Mouse (Mus musculus) liver, embryonic 14.5 days (tissue): Measurements from ENCODE around the gene Rbms1. TPM values are rescaled to one million over a fixed set of nuclear protein-coding genes. Genes with fewer than 3 reads are reported as not detected.

Experiments used
- ATAC-seq: fragments of 200-750 bp; cut with Nextera tagmentation; 2 replicates; pipeline ENCODE4 v1.8.0; 2017; ENCODE audit warnings: moderate number of reproducible peaks, mild to moderate bottlenecking, moderate library complexity; ENCODE audit not compliant: insufficient read depth
- DNase-seq, 3 experiments: peaks; one replicate each; pipeline ENCODE4 v3.0.0-alpha.2; 2012 to 2013; ENCODE audit warnings: low read depth in 3 of 3, low spot score in 3 of 3
- H3K27ac ChIP-seq: fragments of 300-500 bp; sonication (generic); 2 replicates; pipeline ENCODE4 v1.5.1; 2014; ENCODE audit warnings: moderate library complexity, mild to moderate bottlenecking, control low read depth, inconsistent platforms
- H3K27me3 ChIP-seq: fragments of 300-500 bp; sonication (generic); 2 replicates; pipeline ENCODE4 v1.6.1; 2014; ENCODE audit warnings: mild to moderate bottlenecking, low read length, moderate library complexity; ENCODE audit not compliant: control insufficient read depth, insufficient read depth
- H3K36me3 ChIP-seq: fragments of 300-500 bp; sonication (generic); replicated peaks from 2 replicates; pipeline ENCODE4 v1.6.1; 2014; ENCODE audit warnings: low read depth; ENCODE audit not compliant: control insufficient read depth, insufficient read depth
- H3K4me1 ChIP-seq, 2 experiments: fragments of 200-500 bp in 1 of 2; fragments of 300-500 bp in 1 of 2; sonication (generic) in 1 of 2; replicated peaks; 2 replicates each; pipeline ENCODE4 v1.6.1; 2012 to 2014; ENCODE audit warnings: antibody characterized with exemption in 1 of 2, inconsistent platforms in 1 of 2, low read length in 1 of 2; ENCODE audit not compliant: control insufficient read depth in 2 of 2, insufficient read depth in 2 of 2
- H3K4me2 ChIP-seq: fragments of 300-500 bp; sonication (generic); 2 replicates; pipeline ENCODE4 v1.6.1; 2014; ENCODE audit warnings: low read depth, mild to moderate bottlenecking, control low read depth, moderate library complexity
- H3K4me3 ChIP-seq, 2 experiments: fragments of 200-500 bp in 1 of 2; fragments of 300-500 bp in 1 of 2; sonication (generic) in 1 of 2; 2 replicates each; pipeline ENCODE4 v1.5.1; 2012 to 2014; ENCODE audit warnings: low read depth in 2 of 2, low read length in 2 of 2, mild to moderate bottlenecking in 2 of 2, control low read depth in 1 of 2, inconsistent platforms in 1 of 2, moderate library complexity in 1 of 2; ENCODE audit not compliant: insufficient read depth in 1 of 2
- H3K9ac ChIP-seq: fragments of 300-500 bp; sonication (generic); replicated peaks from 2 replicates; pipeline ENCODE4 v1.6.1; 2014; ENCODE audit warnings: mild to moderate bottlenecking, control low read depth, moderate library complexity
- H3K9me3 ChIP-seq: fragments of 300-500 bp; sonication (generic); 2 replicates; pipeline ENCODE4 v1.6.1; 2016; ENCODE audit warnings: low read length, mixed read lengths; ENCODE audit not compliant: control insufficient read depth
- CTCF ChIP-seq: IDR thresholded peaks from 2 replicates; pipeline ENCODE4 v1.5.1; 2016; ENCODE audit warnings: antibody characterized with exemption, low read depth, control low read depth
- EP300 ChIP-seq: IDR thresholded peaks from 2 replicates; pipeline ENCODE4 v1.6.1; 2016; ENCODE audit warnings: antibody characterized with exemption, low read depth
- WGBS: fragments of 180-500 bp; shearing (Covaris S2); extraction: QIAGEN DNeasy Blood & Tissue Kit; methylation state at CpG from one replicate; pipeline ENCODE4 v1.1.7; 2014; ENCODE audit not compliant: insufficient replicate concordance; 5-methylcytosine and 5-hydroxymethylcytosine counted together
- polyA plus RNA-seq, 2 experiments: library from polyadenylated mRNA; depleted of rRNA in 1 of 2; stranded (reverse) in 1 of 2; unstranded in 1 of 2; fragments of >200 nt; fragmentation: Nextera tagmentation in 1 of 2; extraction: Ambion mirVana in 1 of 2; gene quantifications; 2 replicates each; pipeline versions ENCODE4 v1.2.1 to v1.2.3; 2012 to 2014

Gene Rbms1
- polyA plus RNA-seq, 2 experiments: 16.8 to 31.8 TPM

GRCm38 (mm10) chr2:60883931-60884330, 79.1 kb downstream of the Rbms1 start:
- Histone ChIP-seq H3K27ac (no peak overlapping the region), H3K27me3 (no peaks in the 10 kb centered on the region; the same call in none of the 2 replicates), H3K9me3 (no peaks in the 10 kb centered on the region), H3K4me2 (no peak overlapping the region), H3K4me1 (peaks cover 16 to 30% of the 10 kb centered on the region in 2 experiments), H3K36me3 (no peaks in the 10 kb centered on the region), H3K9ac (no peak overlapping the region), H3K4me3 (no peak overlapping the region)
- WGBS: 17% methylated on average over 4 of the region's 4 CpGs
- TF ChIP-seq EP300: no peak
- DNase-seq (no peak), ATAC-seq (no peak)

DNA sequence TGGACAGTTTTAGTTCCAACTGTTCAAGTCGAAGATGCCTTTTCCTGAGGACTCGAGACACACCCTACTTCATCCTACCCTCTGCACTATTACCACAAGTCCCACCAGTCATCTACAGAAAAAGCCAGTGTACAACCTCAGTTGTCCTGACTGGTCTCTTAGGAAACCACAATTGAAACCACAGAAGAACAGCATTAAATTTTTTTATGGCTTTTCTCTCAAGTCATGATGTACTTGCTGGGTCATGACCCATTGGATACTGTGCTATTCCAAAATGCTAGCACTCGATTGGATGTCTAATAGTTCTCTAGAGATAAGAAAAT, 80.0 kb downstream of the Rbms1 start:
- DNase-seq (no peak), ATAC-seq (no peak)
- Histone ChIP-seq H3K4me3 (no peak overlapping the region), H3K4me1 (peaks cover 23 to 38% of the 10 kb centered on the region in 2 experiments), H3K27me3 (no peaks in the 10 kb centered on the region; the same call in none of the 2 replicates), H3K27ac (no peak overlapping the region), H3K9me3 (no peaks in the 10 kb centered on the region), H3K9ac (no peak overlapping the region), H3K36me3 (no peaks in the 10 kb centered on the region), H3K4me2 (no peak overlapping the region)
- 20% methylated on average over 3 of the region's 3 CpGs for WGBS
- no peak for TF ChIP-seq CTCF
- no peak for TF ChIP-seq EP300

DNA sequence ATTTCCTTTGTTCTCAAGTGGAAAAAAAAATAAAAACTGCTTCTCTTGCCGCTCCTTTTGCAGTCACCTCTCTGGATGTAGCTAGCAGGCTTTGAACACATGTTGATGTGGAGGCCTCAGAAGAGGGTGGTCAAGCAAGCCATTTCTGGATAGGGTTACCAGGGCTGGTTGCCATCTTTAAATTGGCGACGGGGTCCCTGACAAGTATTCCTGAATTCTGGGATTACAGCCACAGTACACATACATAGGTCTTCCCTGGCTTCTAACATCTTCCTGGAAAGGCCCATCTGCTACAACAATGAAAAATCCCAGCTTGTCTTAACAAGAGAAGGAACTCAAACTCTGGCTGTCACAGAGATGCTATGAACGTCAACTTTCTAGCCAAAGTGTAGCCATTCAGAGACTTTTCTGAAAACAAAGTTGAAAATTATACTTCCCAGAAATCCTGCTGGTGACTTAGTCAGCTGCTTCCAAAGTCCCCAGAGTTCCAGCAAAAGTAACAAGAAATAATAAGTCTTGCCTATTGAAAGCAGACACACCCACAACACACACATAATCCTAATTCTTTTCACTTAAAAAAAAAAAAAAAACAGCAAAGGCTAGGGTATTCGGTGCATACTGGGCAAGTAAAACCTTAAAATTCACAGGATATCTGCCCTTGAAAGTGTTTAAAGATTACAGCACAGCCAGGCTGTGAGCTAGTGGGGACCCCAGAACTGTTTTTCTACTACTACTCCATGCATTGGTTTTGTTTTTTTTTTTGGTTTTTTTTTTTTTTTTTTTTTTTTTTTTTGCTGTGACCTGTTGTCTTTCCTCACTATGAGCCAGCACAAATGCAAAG, 80.6 kb downstream of the Rbms1 start:
- Histone ChIP-seq H3K4me3 (no peak overlapping the region), H3K9me3 (no peaks in the 10 kb centered on the region), H3K4me1 (peaks cover 25 to 42% of the 10 kb centered on the region in 2 experiments), H3K4me2 (peak overlapping the region; percentile 94; the same call in 1 of the 2 replicates), H3K9ac (no peak overlapping the region), H3K36me3 (no peaks in the 10 kb centered on the region), H3K27me3 (no peaks in the 10 kb centered on the region; the same call in none of the 2 replicates), H3K27ac (no peak overlapping the region)
- DNase-seq: no peak
- WGBS: 59% methylated on average over 5 of the region's 5 CpGs
- no peak for TF ChIP-seq CTCF
- no peak for TF ChIP-seq EP300
- ATAC-seq: no peak

GRCm38 (mm10) chr2:60881571-60882041, 81.4 kb downstream of the Rbms1 start:
- Histone ChIP-seq H3K9me3 (no peaks in the 10 kb centered on the region), H3K9ac (peak overlapping the region; percentile 93), H3K4me3 (peak overlapping the region; percentile 59 to 98), H3K27me3 (no peaks in the 10 kb centered on the region; the same call in none of the 2 replicates), H3K27ac (no peak overlapping the region), H3K36me3 (no peaks in the 10 kb centered on the region), H3K4me1 (peaks cover 27 to 45% of the 10 kb centered on the region in 2 experiments), H3K4me2 (peak overlapping the region; percentile 94)
- DNase-seq (no peak), ATAC-seq (no peak)
- TF ChIP-seq CTCF (no peak), EP300 (no peak)
- WGBS: 4% methylated on average over 24 of the region's 27 CpGs

DNA sequence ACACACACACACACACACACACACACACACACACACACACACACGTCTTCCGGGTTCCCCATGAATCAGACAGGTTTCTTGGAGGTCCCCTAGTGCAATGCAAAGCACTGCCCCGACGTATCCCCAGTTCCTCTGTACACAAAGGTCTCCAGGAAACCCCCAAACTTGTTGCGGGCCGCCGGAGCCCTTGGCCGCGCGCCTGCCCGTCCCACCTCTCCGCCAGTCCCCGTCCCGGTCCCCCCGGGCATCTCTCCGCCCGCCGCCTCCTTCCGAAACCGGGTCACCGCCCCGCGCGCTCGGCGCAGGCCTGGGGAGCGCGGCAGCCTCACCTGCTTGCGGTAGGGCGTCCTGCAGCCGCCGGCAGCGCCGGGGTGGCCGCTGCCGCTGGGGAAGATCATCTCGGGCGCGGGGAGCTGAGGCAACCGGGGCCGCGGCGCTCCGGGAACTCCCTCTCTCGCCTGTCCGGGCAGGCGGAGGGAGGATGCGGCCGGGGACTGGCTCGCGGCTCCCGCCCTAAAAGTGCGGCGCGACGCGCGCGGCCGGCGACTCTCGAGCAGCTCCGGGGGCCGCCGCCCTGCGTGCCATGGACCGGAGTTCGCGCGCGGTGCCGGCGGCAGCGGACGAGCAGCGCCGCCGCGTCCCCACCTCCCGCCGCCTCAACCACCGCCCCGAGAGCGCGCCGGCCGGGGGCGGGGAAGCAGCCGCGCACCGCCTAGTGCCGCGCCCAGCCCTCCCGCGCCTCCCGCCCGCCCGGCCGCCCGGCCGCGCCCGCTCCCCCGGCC, 82.0 kb downstream of the Rbms1 start:
- WGBS: under 1% methylated on average over 79 of the region's 104 CpGs
- peaks cover 27 to 49% of the 10 kb centered on the region in 2 experiments for H3K4me1 ChIP-seq

More for the DNA sequence above, 82.0 kb downstream of the Rbms1 start:
- H3K36me3 ChIP-seq: no peaks in the 10 kb centered on the region
- no peak for TF ChIP-seq EP300
- no peak for TF ChIP-seq CTCF
- H3K27me3 ChIP-seq: no peaks in the 10 kb centered on the region; the same call in none of the 2 replicates
- DNase-seq (peak; percentile 57 to 62 (median 59)), ATAC-seq (peak; percentile 91)
- peak overlapping the region; percentile 94 for H3K4me2 ChIP-seq
- H3K4me3 ChIP-seq: peak overlapping the region; percentile 97 to 98
- peak overlapping the region; percentile 93 for H3K9ac ChIP-seq
- H3K9me3 ChIP-seq: no peaks in the 10 kb centered on the region
- peak overlapping the region; percentile 70 for H3K27ac ChIP-seq
